Mouse (Mus musculus) cerebellum, adult 9-10 months (tissue): ENCODE results near the gene Fbxw21.
A peak's percentile ranks its signal among the peaks of the same experiment; 100 is the strongest.

Experiments
- DNase-seq: peaks from one replicate; pipeline ENCODE4 v3.0.0; 2022

Fbxw21 gene

GRCm38 (mm10) chr9:109110240-109110639, 51.6 kb downstream of the Fbxw21 start:
- DNase-seq: no peak

- DNase-seq: no peak
Observed at GRCm38 (mm10) chr9:109107341-109107740, 54.5 kb downstream of the Fbxw21 start.

- no peak for DNase-seq
Observed at GRCm38 (mm10) chr9:109105648-109106047, 56.2 kb downstream of the Fbxw21 start.

GRCm38 (mm10) chr9:109105011-109105410, 56.8 kb downstream of the Fbxw21 start:
- no peak for DNase-seq

GRCm38 (mm10) chr9:109104083-109104482, 57.8 kb downstream of the Fbxw21 start:
- DNase-seq: no peak

- no peak for DNase-seq
Observed at GRCm38 (mm10) chr9:109103250-109103649, 58.6 kb downstream of the Fbxw21 start.

- no peak for DNase-seq
Observed at GRCm38 (mm10) chr9:109102541-109102940, 59.3 kb downstream of the Fbxw21 start.

- DNase-seq: no peak
Observed at GRCm38 (mm10) chr9:109101933-109102445, 59.9 kb downstream of the Fbxw21 start.

- no peak for DNase-seq
Observed at GRCm38 (mm10) chr9:109100307-109100928, 61.4 kb downstream of the Fbxw21 start.

- no peak for DNase-seq
Observed at GRCm38 (mm10) chr9:109098969-109099368, 62.9 kb downstream of the Fbxw21 start.

GRCm38 (mm10) chr9:109098366-109098765, 63.5 kb downstream of the Fbxw21 start:
- no peak for DNase-seq

- no peak for DNase-seq
Observed at GRCm38 (mm10) chr9:109097831-109098230, 64.0 kb downstream of the Fbxw21 start.

- DNase-seq: no peak
Observed at GRCm38 (mm10) chr9:109097291-109097690, 64.5 kb downstream of the Fbxw21 start.

GRCm38 (mm10) chr9:109096856-109097255, 65.0 kb downstream of the Fbxw21 start:
- no peak for DNase-seq

GRCm38 (mm10) chr9:109096251-109096661, 65.6 kb downstream of the Fbxw21 start:
- no peak for DNase-seq

GRCm38 (mm10) chr9:109095137-109095982, 66.5 kb downstream of the Fbxw21 start, which contains the start of gene Plxnb1:
Plxnb1 (plus strand) TSS chr9:109095389.
- peak; percentile 48 for DNase-seq

- no peak for DNase-seq
Observed at GRCm38 (mm10) chr9:109094553-109095136, 67.2 kb downstream of the Fbxw21 start.

- DNase-seq: no peak
Observed at GRCm38 (mm10) chr9:109093786-109094552, 67.9 kb downstream of the Fbxw21 start.

GRCm38 (mm10) chr9:109092799-109093198, 69.0 kb downstream of the Fbxw21 start:
- DNase-seq: no peak

GRCm38 (mm10) chr9:109091802-109092201, 70.0 kb downstream of the Fbxw21 start:
- DNase-seq: no peak

GRCm38 (mm10) chr9:109090446-109090845, 71.4 kb downstream of the Fbxw21 start:
- DNase-seq: no peak
